Mouse (Mus musculus) embryonic facial prominence, embryonic 15.5 days (tissue): ENCODE measurements around the gene AI597479. TPM values are rescaled to one million over a fixed set of nuclear protein-coding genes. Genes with fewer than 3 reads are reported as not detected.

Source experiments
- ATAC-seq: fragments of 200-750 bp; cut with Nextera tagmentation; 2 replicates; pipeline ENCODE4 v1.8.0; 2017; ENCODE audit warnings: low read depth, moderate TSS enrichment; ENCODE audit not compliant: insufficient number of reproducible peaks, low FRiP score, low TSS enrichment
- H3K27ac ChIP-seq: fragments of 300-500 bp; sonication (generic); replicated peaks from 2 replicates; pipeline ENCODE4 v1.5.1; 2015; ENCODE audit warnings: mild to moderate bottlenecking, inconsistent platforms
- H3K27me3 ChIP-seq: fragments of 300-500 bp; sonication (generic); 2 replicates; pipeline ENCODE4 v1.6.1; 2015; ENCODE audit warnings: inconsistent platforms
- H3K36me3 ChIP-seq: fragments of 300-500 bp; sonication (generic); 2 replicates; pipeline ENCODE4 v1.6.1; 2015; ENCODE audit warnings: mild to moderate bottlenecking, inconsistent platforms
- H3K4me1 ChIP-seq: fragments of 300-500 bp; sonication (generic); 2 replicates; pipeline ENCODE4 v1.6.1; 2015; ENCODE audit warnings: inconsistent platforms
- H3K4me2 ChIP-seq: fragments of 300-500 bp; sonication (generic); replicated peaks from 2 replicates; pipeline ENCODE4 v1.6.1; 2015; ENCODE audit warnings: mild to moderate bottlenecking, inconsistent platforms
- H3K4me3 ChIP-seq: fragments of 300-500 bp; sonication (generic); replicated peaks from 2 replicates; pipeline ENCODE4 v1.5.1; 2015; ENCODE audit warnings: mild to moderate bottlenecking, inconsistent platforms
- H3K9ac ChIP-seq: fragments of 300-500 bp; sonication (generic); 2 replicates; pipeline ENCODE4 v1.6.1; 2015; ENCODE audit warnings: inconsistent platforms
- H3K9me3 ChIP-seq: fragments of 300-500 bp; sonication (generic); replicated peaks from 2 replicates; pipeline ENCODE4 v1.6.1; 2016; ENCODE audit warnings: inconsistent platforms
- WGBS: fragments of 180-500 bp; shearing (Covaris S2); methylation state at CpG from one replicate; pipeline ENCODE4 v1.1.7; 2015; 5-methylcytosine and 5-hydroxymethylcytosine counted together
- polyA plus RNA-seq: library from polyadenylated mRNA; unstranded; fragments of >200 nt; fragmentation: Nextera tagmentation; extraction: Ambion mirVana; gene quantifications from 2 replicates; pipeline ENCODE4 v1.2.1, GENCODE M21; 2015

The AI597479 gene
- polyA plus RNA-seq, 1 experiment from 2014 or later = 30.0 TPM

DNA sequence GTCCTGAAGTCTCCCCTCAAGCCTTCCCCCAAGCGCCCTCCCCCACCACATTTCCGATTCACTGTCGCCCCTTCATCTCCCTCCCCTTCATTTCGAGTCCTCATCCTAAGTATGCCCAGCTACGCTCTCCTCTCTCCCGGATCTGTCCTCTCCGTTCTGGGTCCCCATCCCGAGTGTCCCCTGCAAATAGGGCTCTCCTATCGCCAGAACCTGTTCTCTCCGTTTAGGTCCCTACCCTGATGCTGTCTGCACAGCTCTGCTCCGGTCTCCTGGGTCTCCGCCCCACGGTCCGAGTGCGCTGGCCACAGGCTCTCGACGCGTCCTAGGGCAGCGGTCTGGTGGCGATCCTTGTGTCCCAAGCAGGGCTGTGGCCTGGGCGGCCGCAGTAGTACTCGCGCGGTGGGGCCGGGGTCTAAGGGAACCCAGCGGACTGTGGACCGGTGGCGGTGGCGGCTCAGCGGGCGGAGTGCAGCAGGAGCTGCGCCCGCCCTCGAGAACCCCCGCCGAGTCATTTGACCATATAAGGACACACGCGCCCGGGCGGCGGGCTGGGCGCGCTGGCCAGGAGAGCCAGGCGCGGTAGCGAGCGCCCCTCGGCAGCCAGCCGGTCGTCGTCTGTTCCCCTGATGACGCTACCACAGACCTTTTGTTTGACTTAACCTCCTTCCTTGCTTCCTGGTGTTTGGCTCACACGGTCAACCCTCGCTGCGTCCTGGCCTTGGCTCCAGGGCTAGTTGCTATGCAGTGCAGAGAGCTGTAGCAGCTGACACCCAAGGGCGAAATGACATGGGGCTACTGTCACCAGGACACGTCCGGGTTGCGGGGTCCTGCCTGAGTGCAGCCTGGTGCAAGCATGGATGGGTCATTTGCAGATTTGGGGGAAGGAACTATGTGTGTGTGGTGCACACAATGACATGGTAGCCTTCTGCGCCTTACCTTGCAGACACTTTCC, 65.2 kb downstream of the AI597479 start:
- Histone ChIP-seq H3K27me3 (0 out of 2 replicates have a peak, but pooled peaks cover 3% of the 10 kb centered on the region), H3K4me2 (peak overlapping the region; percentile 81), H3K27ac (no peak overlapping the region), H3K9ac (peak overlapping the region; percentile 88), H3K4me3 (peak overlapping the region; percentile 57), H3K4me1 (peaks cover 27% of the 10 kb centered on the region), H3K9me3 (no peaks in the 10 kb centered on the region), H3K36me3 (no peaks in the 10 kb centered on the region)
- peak; percentile 91 for ATAC-seq
- WGBS = 4% methylated on average over 61 of the region's 61 CpGs

DNA sequence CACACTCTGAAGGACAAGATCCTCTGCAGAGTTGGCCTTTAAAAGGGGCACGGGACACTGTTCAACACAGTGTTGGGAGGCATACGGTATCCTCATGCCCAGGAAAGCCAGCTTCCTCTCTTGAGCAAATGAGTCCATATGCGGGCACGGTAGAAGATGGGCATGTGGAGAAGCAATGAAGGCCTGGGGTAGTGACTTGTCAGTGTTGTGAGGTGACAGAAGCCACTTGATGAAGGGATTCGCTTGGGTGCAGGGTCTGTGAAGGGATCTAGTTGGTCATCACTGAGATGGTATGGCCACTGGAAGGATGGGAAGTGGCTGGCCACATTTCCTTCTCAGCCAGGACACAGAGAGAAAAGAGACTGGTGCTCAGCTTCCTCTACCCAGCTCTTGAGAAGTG, 66.1 kb downstream of the AI597479 start:
- Histone ChIP-seq H3K4me3 (no peak overlapping the region), H3K4me2 (no peak overlapping the region), H3K9ac (no peak overlapping the region), H3K4me1 (peaks cover 29% of the 10 kb centered on the region), H3K27me3 (0 out of 2 replicates have a peak, but pooled peaks cover 3% of the 10 kb centered on the region), H3K27ac (no peak overlapping the region), H3K9me3 (no peaks in the 10 kb centered on the region), H3K36me3 (no peaks in the 10 kb centered on the region)
- WGBS = 94% methylated on average over 5 of the region's 5 CpGs
- no peak for ATAC-seq

Other genes starting within 250 kb of the AI597479 start
- gene Mrps9, start 247.5 kb upstream of the AI597479 start, polyA plus RNA-seq = 41.3 and 41.6 TPM in 2 replicates
- 5.9 and 8.0 TPM in 2 replicates for gene Gpr45, start 145.8 kb upstream of the AI597479 start, polyA plus RNA-seq
- gene Tgfbrap1, start 73 bp upstream of the AI597479 start, polyA plus RNA-seq = 11.4 and 12.5 TPM in 2 replicates
- gene Fhl2, start 98.3 kb downstream of the AI597479 start, polyA plus RNA-seq = 22.0 and 22.9 TPM in 2 replicates